Mouse (Mus musculus) lung, adult 2 months (tissue): Measurements from ENCODE around the gene S100a6.

Source experiments
- CTCF ChIP-seq: fragments of 200-500 bp; IDR thresholded peaks from 2 replicates; pipeline ENCODE4 v1.5.1; 2011; ENCODE audit warnings: mild to moderate bottlenecking, low read length, control low read depth; ENCODE audit not compliant: insufficient read depth
- POLR2A ChIP-seq: fragments of 200-500 bp; IDR thresholded peaks from 2 replicates; pipeline ENCODE4 v1.6.1; 2011; ENCODE audit warnings: low read depth, mild to moderate bottlenecking, control low read depth, low read length, borderline replicate concordance; ENCODE audit errors: extremely low read depth

DNA sequence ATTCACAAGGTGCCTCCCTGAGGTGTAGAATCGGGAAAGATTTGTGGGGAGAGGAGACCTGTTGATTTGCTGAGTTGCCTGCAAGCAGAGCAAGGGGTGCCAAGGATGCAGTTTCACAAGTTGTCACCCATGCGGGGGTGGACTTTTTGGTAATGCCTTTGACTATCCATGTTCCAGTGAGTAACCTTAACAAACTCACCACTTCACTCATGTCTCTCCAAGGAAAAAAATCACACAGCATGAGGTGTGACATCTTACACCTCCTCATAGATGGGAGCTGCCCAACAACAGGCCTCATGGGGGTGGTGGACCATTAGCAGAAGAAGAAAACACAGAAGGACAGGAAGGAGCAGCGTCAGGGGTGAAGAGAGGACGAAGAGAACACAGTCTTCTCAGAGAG is 30.1 kb upstream of the S100a6 start:
- no peak for TF ChIP-seq POLR2A
- no peak for TF ChIP-seq CTCF
